Mouse (Mus musculus) olfactory bulb, adult 2 months (tissue): ENCODE data around the gene Smim12.

Experiments used
- CTCF ChIP-seq: fragments of 200-500 bp; IDR thresholded peaks from 2 replicates; pipeline ENCODE4 v1.5.1; 2012; ENCODE audit warnings: low read depth, mild to moderate bottlenecking, low read length, moderate library complexity; ENCODE audit not compliant: insufficient read depth
- POLR2A ChIP-seq: fragments of 200-500 bp; IDR thresholded peaks from 2 replicates; pipeline ENCODE4 v1.6.1; 2012; ENCODE audit warnings: mild to moderate bottlenecking, low read depth, low read length, moderate library complexity; ENCODE audit not compliant: insufficient read depth

- no peak for TF ChIP-seq CTCF
- no peak for TF ChIP-seq POLR2A
These were observed 16.4 kb upstream of the Smim12 start for GRCm38 (mm10) chr4:127227051-127227673.
